Mouse (Mus musculus) cortical plate, adult 2 months (tissue): ENCODE data around the gene Med20.

Experiments used
- CTCF ChIP-seq: fragments of 200-500 bp; IDR thresholded peaks from 2 replicates; pipeline ENCODE4 v1.5.1; 2011; ENCODE audit warnings: mild to moderate bottlenecking, control low read depth, low read length; ENCODE audit not compliant: insufficient read depth; ENCODE audit errors: extremely low read depth
- POLR2A ChIP-seq: fragments of 200-500 bp; IDR thresholded peaks from 2 replicates; pipeline ENCODE4 v1.6.1; 2011; ENCODE audit warnings: mild to moderate bottlenecking, low read length, control low read depth; ENCODE audit not compliant: insufficient read depth; ENCODE audit errors: extremely low read depth

GRCm38 (mm10) chr17:47568951-47569527 is 42.3 kb upstream of the Med20 start:
- TF ChIP-seq CTCF (no peak), POLR2A (no peak)
